ENCODE assay signal across 9 mouse cellular contexts in genomic region chr13:76969386-76969785, GRCm38 (mm10).
DNase-seq lines count a peak whose midpoint lies in the region; ATAC-seq and TF ChIP-seq lines count a peak whose summit lies in the region.
"Had no signal": no experiment of that assay in that cellular context is flagged by ENCODE, and none has a peak within 500 bp of the region (broad histone marks: within the 10 kb centered on the region; RNA-seq: fewer than 3 reads in every experiment).

No protein-coding gene starts in this region.

- ATAC-seq in forebrain, embryonic 13.5 days: peak; percentile 82
- ATAC-seq in midbrain, embryonic 11.5 days (ENCODE audit: low FRiP score): peak; percentile 62; the same call in 1 of the 2 replicates

- H3K4me2 ChIP-seq in forebrain, embryonic 13.5 days: no peak overlapping the region
- H3K4me2 ChIP-seq in midbrain, embryonic 11.5 days: no peak overlapping the region
- H3K4me2 ChIP-seq: heart, embryonic 15.5 days had no signal

- peak; percentile 18 for DNase-seq in cerebellum, adult 11 months
- no peak for DNase-seq in cerebellum, adult 11-12 months
- DNase-seq in 3T3-L1 (ENCODE audit: low read depth, low spot score): peak; percentile 68
- DNase-seq in brain, embryonic 14.5 days (ENCODE audit: low read depth): peak; percentile 84
- DNase-seq in layer of hippocampus, postnatal 10 days (ENCODE audit: low spot score in 2 of 2): peak; percentile 65 to 75
- peak; percentile 94 for DNase-seq in midbrain, embryonic 11.5 days (ENCODE audit: low spot score, missing footprints)
- no peak for DNase-seq in spleen, postnatal 4 days (ENCODE audit: low spot score in 2 of 2)

- H3K4me3 ChIP-seq in forebrain, embryonic 13.5 days: no peak overlapping the region
- no peak overlapping the region for H3K4me3 ChIP-seq in midbrain, embryonic 11.5 days (ENCODE audit: low read depth, low read length)
- H3K4me3 ChIP-seq: heart, embryonic 15.5 days had no signal

- no peak overlapping the region for H3K9ac ChIP-seq in forebrain, embryonic 13.5 days
- H3K9ac ChIP-seq in midbrain, embryonic 11.5 days (ENCODE audit: low read length): no peak overlapping the region
- H3K9ac ChIP-seq: heart, embryonic 15.5 days had no signal

- WGBS in forebrain, embryonic 13.5 days: 3% methylated on average over 2 of the region's 2 CpGs
- WGBS in midbrain, embryonic 11.5 days: 7% methylated on average over 2 of the region's 2 CpGs

- peak; percentile 82 for TF ChIP-seq CTCF in brain, embryonic 14.5 days (IDR thresholded peaks at IDR 0.05; ENCODE audit: borderline replicate concordance, extremely low read depth, insufficient read depth, insufficient read length)

- no peaks in the 10 kb centered on the region for H3K9me3 ChIP-seq in forebrain, embryonic 13.5 days (replicated peaks)
- H3K9me3 ChIP-seq in midbrain, embryonic 11.5 days (ENCODE audit: control insufficient read depth, low read length): no peaks in the 10 kb centered on the region
- H3K9me3 ChIP-seq: heart, embryonic 15.5 days had no signal

- no peaks in the 10 kb centered on the region for H3K4me1 ChIP-seq in forebrain, embryonic 13.5 days
- no peaks in the 10 kb centered on the region for H3K4me1 ChIP-seq in midbrain, embryonic 11.5 days (ENCODE audit: control insufficient read depth, insufficient read depth, low read length)
- H3K4me1 ChIP-seq: heart, embryonic 15.5 days had no signal

- H3K27ac ChIP-seq in forebrain, embryonic 13.5 days: no peak overlapping the region
- no peak overlapping the region for H3K27ac ChIP-seq in midbrain, embryonic 11.5 days (ENCODE audit: low read depth, low read length)
- H3K27ac ChIP-seq: heart, embryonic 15.5 days had no signal

- no peaks in the 10 kb centered on the region for H3K27me3 ChIP-seq in forebrain, embryonic 13.5 days
- H3K27me3 ChIP-seq in midbrain, embryonic 11.5 days (ENCODE audit: control insufficient read depth, insufficient read depth, low read length): no peaks in the 10 kb centered on the region
- H3K27me3 ChIP-seq: heart, embryonic 15.5 days had no signal

- no peaks in the 10 kb centered on the region for H3K36me3 ChIP-seq in forebrain, embryonic 13.5 days (ENCODE audit: poor library complexity, severe bottlenecking)
- H3K36me3 ChIP-seq in midbrain, embryonic 11.5 days (ENCODE audit: control insufficient read depth, insufficient read depth, low read length): no peaks in the 10 kb centered on the region
- H3K36me3 ChIP-seq: heart, embryonic 15.5 days had no signal

- TF ChIP-seq POLR2A in brain, embryonic 14.5 days (IDR thresholded peaks at IDR 0.05; ENCODE audit: borderline replicate concordance, extremely low read depth, insufficient read depth, insufficient read length, poor library complexity, severe bottlenecking): no peak

Comparison
In these comparisons a context has a peak if more than half of its experiments do, and no peak if none do; other contexts are left out.
1. DNase-seq: peak in cerebellum, adult 11 months (single experiment), 3T3-L1 (single experiment), brain, embryonic 14.5 days (single experiment), layer of hippocampus, postnatal 10 days (2 of 2) and midbrain, embryonic 11.5 days (single experiment); none in cerebellum, adult 11-12 months (single experiment) and spleen, postnatal 4 days (0 of 2).